Mouse (Mus musculus): ENCODE measurements around the gene Lcn9.
A peak's percentile ranks its signal among the peaks of the same experiment; 100 is the strongest.

Lcn9 gene

DNA sequence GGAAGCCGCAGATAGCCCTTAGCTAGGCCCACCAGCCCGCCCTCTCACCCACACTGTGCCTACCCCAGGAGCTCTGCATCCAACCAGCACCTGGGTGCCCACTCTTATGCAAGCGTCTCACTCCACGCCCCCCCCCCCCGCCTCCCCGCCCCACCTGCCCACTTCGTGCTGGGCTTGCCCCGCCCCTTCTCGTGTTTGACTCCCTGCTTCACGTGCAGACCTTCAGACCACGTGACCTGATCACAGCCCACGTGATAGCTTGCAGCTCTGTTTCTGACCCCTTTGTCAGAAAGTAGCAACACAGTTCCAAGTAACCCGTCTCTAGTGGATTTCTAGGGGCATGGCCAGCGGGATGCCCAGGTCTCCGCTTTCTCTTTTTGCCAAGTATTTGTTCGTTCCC lies 24.3 kb downstream of the Lcn9 start, which contains the start of gene Sohlh1:
Sohlh1 (minus strand) TSS at position 23 of the 400 bp plus-strand sequence.
- no peak for DNase-seq (ENCODE audit: low spot score in 2 of 2)

DNA sequence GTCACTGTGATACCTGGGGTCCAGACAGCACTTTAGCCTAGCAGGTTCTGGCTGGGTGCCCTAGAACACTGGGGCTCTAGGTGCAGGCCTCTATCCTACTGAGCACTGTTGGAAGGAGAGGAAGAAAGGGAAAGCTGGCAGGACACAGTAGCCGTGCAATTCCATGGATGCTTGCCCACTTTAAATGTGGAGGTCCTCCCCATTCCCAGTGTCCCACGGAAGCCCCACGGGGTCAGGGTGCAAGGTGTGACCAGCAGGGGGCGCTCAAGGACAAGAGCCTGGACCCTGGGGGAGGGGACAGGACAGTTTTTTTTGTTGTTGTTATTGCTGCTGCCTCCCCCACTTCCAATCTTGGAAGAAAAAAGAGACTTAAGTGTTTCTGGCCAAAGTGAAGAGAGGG lies 27.4 kb downstream of the Lcn9 start:
- DNase-seq (ENCODE audit: low spot score in 2 of 2), result peak; percentile 28 to 54

DNA sequence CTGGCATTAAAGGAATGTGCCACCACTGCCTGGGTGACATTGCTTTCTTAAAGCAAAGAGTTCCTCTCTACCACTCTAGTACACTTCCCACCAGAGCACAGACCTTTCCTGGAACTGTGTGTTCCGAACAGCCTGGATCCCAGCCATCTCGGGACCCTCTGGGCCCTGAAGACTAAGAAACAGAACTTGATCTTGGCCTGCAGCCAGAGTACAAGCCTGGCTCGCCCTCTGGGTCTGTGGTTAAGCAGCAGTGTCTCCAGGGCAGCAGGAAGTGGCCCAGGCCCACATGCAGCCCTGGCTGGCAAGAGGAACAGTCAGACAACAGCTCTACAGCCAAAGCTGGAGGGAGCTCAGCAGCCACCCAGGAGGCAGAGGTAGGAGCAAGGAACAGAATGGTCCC lies 29.7 kb downstream of the Lcn9 start:
- DNase-seq (ENCODE audit: low spot score in 2 of 2), result peak in 1 of 2 experiments; percentile 7

DNA sequence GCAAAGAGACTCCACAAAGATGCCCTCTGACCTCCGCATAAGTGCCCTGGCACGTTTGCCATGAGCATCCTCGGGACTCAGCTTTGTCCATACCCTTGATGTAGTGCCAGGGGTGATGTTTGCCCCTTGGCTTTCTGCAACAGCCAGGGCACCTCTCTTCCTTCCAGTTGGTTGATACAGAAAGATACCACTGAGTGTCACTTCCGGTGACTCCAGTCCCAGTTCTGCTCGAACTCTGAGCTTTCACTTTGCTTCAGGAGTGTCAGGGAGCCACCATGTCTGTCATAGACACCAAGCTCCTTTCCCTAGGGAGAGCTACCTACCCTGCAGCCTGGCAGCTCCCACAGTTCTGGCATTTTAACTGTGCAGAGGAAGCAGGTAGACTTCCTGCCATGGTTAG lies 31.0 kb downstream of the Lcn9 start:
- no peak for DNase-seq (ENCODE audit: low spot score in 2 of 2)

DNA sequence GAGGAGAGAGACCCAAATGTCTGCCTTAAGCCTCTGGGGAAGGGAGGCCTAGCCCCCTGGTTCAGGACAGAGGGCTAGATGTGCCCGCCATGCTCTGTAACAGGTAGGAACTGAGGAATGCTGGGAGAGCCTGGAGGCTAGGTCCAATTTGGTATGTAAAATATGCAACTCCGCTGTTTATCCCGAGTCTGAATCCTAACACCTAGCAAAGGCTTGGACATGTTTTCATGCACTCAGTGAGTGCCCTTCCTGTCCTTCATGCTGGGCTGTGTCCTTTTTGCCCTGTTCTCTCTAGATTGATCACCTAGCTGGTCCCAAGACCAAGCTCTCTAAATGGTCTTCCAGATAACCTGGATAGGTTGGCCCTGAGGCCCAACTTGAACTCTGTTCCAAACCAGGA lies 36.9 kb downstream of the Lcn9 start:
- no peak for DNase-seq (ENCODE audit: low spot score in 2 of 2)

DNA sequence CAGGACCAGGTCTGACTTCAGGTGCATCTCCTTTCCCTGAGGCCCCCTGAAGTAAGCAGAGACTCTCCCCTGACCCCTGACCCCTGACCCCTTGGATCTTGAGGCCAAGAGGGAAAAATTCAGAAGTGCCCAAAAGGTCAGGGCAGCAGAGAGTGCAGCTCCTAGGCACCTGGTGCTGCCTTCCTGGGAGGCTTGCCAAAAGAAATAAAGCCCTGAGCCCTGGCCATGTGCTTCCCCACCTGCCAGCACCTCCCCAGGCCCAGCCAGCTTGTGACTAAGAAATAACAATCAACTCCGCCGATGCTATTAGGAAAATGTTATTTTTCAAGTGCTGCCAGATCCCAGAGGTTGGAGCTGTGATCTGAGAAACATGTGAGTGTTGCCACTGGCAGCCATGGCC lies 39.1 kb downstream of the Lcn9 start:
- no peak for DNase-seq (ENCODE audit: low spot score in 2 of 2)

DNA sequence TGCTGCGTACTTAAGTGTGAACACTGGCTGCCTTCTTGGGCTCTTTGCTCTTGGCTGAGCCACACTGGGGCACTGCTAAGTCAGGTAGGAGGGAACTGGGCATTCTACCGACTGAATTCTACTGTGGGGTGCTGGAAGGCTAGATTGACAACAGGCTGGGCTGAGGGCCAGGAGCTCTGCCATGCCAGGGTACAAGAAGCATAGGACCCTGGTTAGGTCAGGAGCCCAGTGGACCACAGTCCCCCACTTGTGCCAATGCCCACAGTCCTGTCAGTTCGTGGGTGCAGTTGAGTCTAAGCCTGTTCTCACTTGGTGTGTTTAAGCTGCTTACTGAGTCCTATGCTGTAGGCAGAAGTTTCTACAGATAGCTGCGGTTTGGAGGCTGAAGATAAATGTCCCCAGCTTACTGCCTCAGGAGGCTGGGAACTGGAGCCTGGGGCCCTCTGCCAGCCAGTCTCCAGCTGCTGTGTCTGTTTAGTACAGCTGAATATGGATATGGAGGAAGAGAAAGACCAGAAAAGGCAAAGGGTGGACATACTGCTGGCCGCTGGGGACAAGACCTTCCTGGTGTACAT lies 39.8 kb downstream of the Lcn9 start:
- DNase-seq (ENCODE audit: low spot score in 2 of 2), result no peak

DNA sequence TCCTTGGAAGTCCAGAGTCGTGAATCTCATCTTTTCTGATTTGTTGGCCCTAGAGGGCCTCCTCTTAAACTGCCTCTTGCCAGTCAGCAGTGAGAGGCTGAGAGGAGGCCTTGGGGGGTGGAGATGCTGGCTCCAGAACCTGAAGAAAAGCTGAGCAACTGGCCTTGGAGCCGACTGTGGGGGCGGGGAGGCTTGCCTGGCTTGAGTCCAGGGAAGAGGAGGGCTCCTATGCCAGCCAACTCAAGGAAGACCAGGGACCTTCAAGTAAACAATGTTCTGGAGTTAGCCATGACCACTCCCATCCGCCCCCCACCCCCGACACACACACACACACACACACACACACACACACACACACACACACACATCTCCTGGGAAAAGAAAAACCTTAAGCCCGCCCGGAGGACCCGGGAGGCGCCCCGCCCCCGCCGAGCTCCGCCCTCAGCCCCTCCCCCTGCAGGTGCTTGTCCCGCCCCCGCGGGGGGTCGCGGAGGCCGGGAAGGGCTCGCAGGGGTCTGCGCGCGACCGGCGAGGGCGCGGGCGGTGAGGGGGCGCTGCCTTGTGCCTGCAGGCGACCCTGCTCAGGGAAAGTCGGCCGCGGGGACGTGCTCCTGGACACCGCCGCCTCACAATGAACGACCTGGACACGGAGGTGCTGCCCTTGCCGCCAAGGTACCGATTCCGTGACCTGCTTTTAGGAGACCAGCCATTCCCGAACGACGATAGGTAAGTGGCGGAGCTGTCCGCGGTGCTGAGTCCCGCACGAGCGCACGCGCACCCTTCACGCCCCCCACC lies 40.6 kb downstream of the Lcn9 start, which contains the start of gene Kcnt1:
Kcnt1 (plus strand) TSS at position 398 of the 795 bp plus-strand sequence.
- no peak for DNase-seq (ENCODE audit: low spot score in 2 of 2)

DNA sequence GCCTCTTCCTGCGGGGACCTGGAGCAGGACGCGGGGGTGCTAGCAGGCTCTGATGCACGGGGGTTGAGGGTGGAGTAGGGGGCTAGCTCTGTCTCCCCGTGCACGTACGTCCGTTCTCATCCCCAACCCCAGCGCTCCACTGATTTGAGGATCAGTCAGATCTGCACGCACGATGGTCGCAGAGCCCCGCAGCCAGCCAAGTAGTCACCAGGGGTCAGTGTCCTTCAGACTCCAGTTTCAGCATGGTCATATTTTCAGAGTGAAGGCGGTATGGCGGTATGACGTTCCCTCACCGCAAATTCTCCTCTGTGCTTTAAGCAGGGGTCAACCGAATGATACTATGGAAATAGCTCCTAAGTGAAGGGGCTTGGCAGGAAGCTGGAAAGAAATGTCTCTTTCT lies 41.3 kb downstream of the Lcn9 start:
- DNase-seq (ENCODE audit: low spot score in 2 of 2), result no peak

DNA sequence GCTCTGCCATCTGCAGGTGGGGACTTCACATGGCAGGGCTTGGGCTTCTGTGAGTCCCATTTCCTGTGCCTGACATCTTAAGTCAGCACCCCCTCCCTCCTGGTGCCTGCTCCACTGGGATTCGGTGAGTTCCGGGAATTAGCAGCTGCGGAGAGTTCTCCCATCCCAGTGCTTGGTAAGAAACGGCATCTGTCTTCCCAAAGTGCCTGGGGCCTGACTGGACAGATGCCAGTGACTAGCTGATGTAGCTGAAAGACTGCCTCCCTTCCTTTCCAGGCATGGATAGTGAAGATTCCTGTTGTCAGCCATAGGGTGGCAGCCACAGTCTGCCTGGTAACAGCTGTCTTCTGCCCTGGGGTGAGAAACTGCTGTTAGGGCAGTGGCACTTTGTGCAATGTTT lies 42.5 kb downstream of the Lcn9 start:
- DNase-seq (ENCODE audit: low spot score in 2 of 2), result no peak

DNA sequence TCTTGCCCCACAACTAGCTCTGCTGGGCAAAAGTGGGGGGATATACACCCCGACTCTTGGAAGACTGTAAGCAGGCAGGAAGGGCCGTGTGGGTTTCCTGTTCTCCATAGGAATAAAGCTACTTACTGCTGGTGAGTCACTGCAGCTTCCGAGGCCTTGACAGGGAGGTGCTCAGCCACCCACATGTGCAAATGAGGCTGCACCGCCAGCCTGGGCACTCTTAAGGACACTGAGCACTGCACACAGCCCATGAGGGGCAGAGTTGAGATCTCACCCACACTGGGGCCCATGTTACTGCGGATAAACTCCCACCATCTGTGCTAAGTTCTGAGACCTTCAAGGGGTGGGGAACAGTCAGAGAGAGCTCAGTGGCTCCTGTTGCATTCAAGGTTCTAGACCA lies 43.7 kb downstream of the Lcn9 start:
- no peak for DNase-seq (ENCODE audit: low spot score in 2 of 2)

All from spleen, postnatal 14 days (tissue).